Mouse (Mus musculus): ENCODE results near the gene Psph. TPM values are rescaled to one million over a fixed set of nuclear protein-coding genes. Genes with fewer than 3 reads are reported as not detected.
"Not testable (repeated sequence)": the region's sequence is repeated elsewhere in the genome, so short reads cannot be mapped to it uniquely, and the experiment has no call there.

The Psph gene
- polyA plus RNA-seq (2015; fragmentation: Nextera tagmentation; extraction: Ambion mirVana): 45.9 and 46.1 TPM in 2 replicates

GRCm38 (mm10) chr5:129786818-129787790, at the start of gene Psph:
Gene Psph (minus strand): TSS chr5:129787449.
- peak within 1 kb of the TSS; percentile 88 for H3K4me3 ChIP-seq (replicated peaks)
- H3K9ac ChIP-seq: peak within 1 kb of the TSS; percentile 83
- H3K4me2 ChIP-seq: peak within 1 kb of the TSS; percentile 63
- H3K36me3 ChIP-seq: peaks cover 24% of the 10 kb centered on the region
- H3K27ac ChIP-seq: peak within 1 kb of the TSS; percentile 100
- under 1% methylated on average over 73 of the region's 73 CpGs for WGBS
- no peaks in the 10 kb centered on the region for H3K9me3 ChIP-seq
- no peaks in the 10 kb centered on the region for H3K27me3 ChIP-seq (replicated peaks)
- ATAC-seq (ENCODE audit: insufficient read depth, low FRiP score, low read depth): peak; percentile 99
- peaks cover 9% of the 10 kb centered on the region for H3K4me1 ChIP-seq

GRCm38 (mm10) chr5:129790591-129790990, 3.3 kb upstream of the Psph start:
- not testable (repeated sequence) for H3K9ac ChIP-seq; ATAC-seq (ENCODE audit: insufficient read depth, low FRiP score, low read depth); H3K4me3 ChIP-seq (replicated peaks); H3K4me1 ChIP-seq; H3K9me3 ChIP-seq; H3K27me3 ChIP-seq (replicated peaks); H3K4me2 ChIP-seq; H3K27ac ChIP-seq
- peaks cover 44% of the 10 kb centered on the region for H3K36me3 ChIP-seq
- 90% methylated on average over 7 of the region's 8 CpGs for WGBS

GRCm38 (mm10) chr5:129787818-129788593, 757 bp upstream of the Psph start:
- peaks cover 31% of the 10 kb centered on the region for H3K36me3 ChIP-seq
- 9% methylated on average over 11 of the region's 11 CpGs for WGBS
- peaks cover 9% of the 10 kb centered on the region for H3K4me1 ChIP-seq
- peak overlapping the region; percentile 63 for H3K4me2 ChIP-seq
- H3K9ac ChIP-seq: peak overlapping the region; percentile 83
- H3K4me3 ChIP-seq (replicated peaks): peak overlapping the region; percentile 88
- H3K27ac ChIP-seq: peak overlapping the region; percentile 100
- no peaks in the 10 kb centered on the region for H3K9me3 ChIP-seq
- no peak for ATAC-seq (ENCODE audit: insufficient read depth, low FRiP score, low read depth)
- H3K27me3 ChIP-seq (replicated peaks): no peaks in the 10 kb centered on the region

- Histone ChIP-seq H3K4me1 (peaks cover 9% of the 10 kb centered on the region), H3K9ac (peak overlapping the region; percentile 80; the same call in 1 of the 2 replicates), H3K27me3 (replicated peaks) (no peaks in the 10 kb centered on the region), H3K36me3 (peaks cover 19% of the 10 kb centered on the region), H3K4me3 (replicated peaks) (peak overlapping the region; percentile 88), H3K9me3 (no peaks in the 10 kb centered on the region), H3K27ac (peak overlapping the region; percentile 100), H3K4me2 (peak overlapping the region; percentile 61)
- WGBS: 64% methylated on average over 6 of the region's 6 CpGs
- ATAC-seq (ENCODE audit: insufficient read depth, low FRiP score, low read depth): no peak
Observed at GRCm38 (mm10) chr5:129786161-129786560, 1.1 kb downstream of the Psph start.

GRCm38 (mm10) chr5:129785235-129785870, 1.9 kb downstream of the Psph start:
- no peaks in the 10 kb centered on the region for H3K27me3 ChIP-seq (replicated peaks)
- no peak for ATAC-seq (ENCODE audit: insufficient read depth, low FRiP score, low read depth)
- H3K27ac ChIP-seq: no peak overlapping the region
- no peak overlapping the region for H3K4me3 ChIP-seq (replicated peaks)
- peaks cover 15% of the 10 kb centered on the region for H3K36me3 ChIP-seq
- no peak overlapping the region for H3K9ac ChIP-seq
- no peak overlapping the region for H3K4me2 ChIP-seq
- no peaks in the 10 kb centered on the region for H3K9me3 ChIP-seq
- 83% methylated on average over 5 of the region's 5 CpGs for WGBS
- H3K4me1 ChIP-seq: peaks cover 9% of the 10 kb centered on the region

GRCm38 (mm10) chr5:129782211-129782610, 5.0 kb downstream of the Psph start:
- Histone ChIP-seq H3K27me3 (replicated peaks) (no peaks in the 10 kb centered on the region), H3K27ac (no peak overlapping the region), H3K4me1 (no peaks in the 10 kb centered on the region), H3K4me2 (no peak overlapping the region), H3K36me3 (no peaks in the 10 kb centered on the region), H3K9ac (no peak overlapping the region), H3K9me3 (no peaks in the 10 kb centered on the region), H3K4me3 (replicated peaks) (no peak overlapping the region)
- no peak for ATAC-seq (ENCODE audit: insufficient read depth, low FRiP score, low read depth)
- 38% methylated on average over 3 of the region's 3 CpGs for WGBS

GRCm38 (mm10) chr5:129780131-129780530, 7.1 kb downstream of the Psph start:
- no peak for ATAC-seq (ENCODE audit: insufficient read depth, low FRiP score, low read depth)
- Histone ChIP-seq H3K36me3 (no peaks in the 10 kb centered on the region), H3K9ac (no peak overlapping the region), H3K27me3 (replicated peaks) (no peaks in the 10 kb centered on the region), H3K9me3 (no peaks in the 10 kb centered on the region), H3K4me1 (no peaks in the 10 kb centered on the region), H3K4me2 (no peak overlapping the region), H3K4me3 (replicated peaks) (no peak overlapping the region), H3K27ac (no peak overlapping the region)
- WGBS: 81% methylated on average over 3 of the region's 3 CpGs

GRCm38 (mm10) chr5:129778996-129779716, 8.1 kb downstream of the Psph start:
- H3K4me1 ChIP-seq: no peaks in the 10 kb centered on the region
- no peaks in the 10 kb centered on the region for H3K36me3 ChIP-seq
- under 1% methylated on average over 32 of the region's 32 CpGs for WGBS
- H3K9me3 ChIP-seq: no peaks in the 10 kb centered on the region
- H3K4me3 ChIP-seq (replicated peaks): peak overlapping the region; percentile 64
- H3K9ac ChIP-seq: peak overlapping the region; percentile 63
- no peak overlapping the region; the same call in 1 of the 2 replicates for H3K27ac ChIP-seq
- peak; percentile 88 for ATAC-seq (ENCODE audit: insufficient read depth, low FRiP score, low read depth)
- no peaks in the 10 kb centered on the region for H3K27me3 ChIP-seq (replicated peaks)
- peak overlapping the region; percentile 91 for H3K4me2 ChIP-seq

GRCm38 (mm10) chr5:129778348-129778995, 8.8 kb downstream of the Psph start:
- ATAC-seq (ENCODE audit: insufficient read depth, low FRiP score, low read depth): no peak
- no peaks in the 10 kb centered on the region for H3K4me1 ChIP-seq
- peak overlapping the region; percentile 64 for H3K4me3 ChIP-seq (replicated peaks)
- H3K9me3 ChIP-seq: no peaks in the 10 kb centered on the region
- no peaks in the 10 kb centered on the region for H3K36me3 ChIP-seq
- H3K27me3 ChIP-seq (replicated peaks): no peaks in the 10 kb centered on the region
- no peak overlapping the region for H3K27ac ChIP-seq
- WGBS: 30% methylated on average over 11 of the region's 11 CpGs
- peak overlapping the region; percentile 63 for H3K9ac ChIP-seq
- peak overlapping the region; percentile 91 for H3K4me2 ChIP-seq

GRCm38 (mm10) chr5:129774661-129775060, 12.6 kb downstream of the Psph start:
- WGBS: 75% methylated on average over 3 of the region's 3 CpGs
- Histone ChIP-seq H3K36me3 (no peaks in the 10 kb centered on the region), H3K27ac (no peak overlapping the region), H3K4me2 (no peak overlapping the region), H3K4me1 (no peaks in the 10 kb centered on the region), H3K9me3 (no peaks in the 10 kb centered on the region), H3K27me3 (replicated peaks) (no peaks in the 10 kb centered on the region), H3K4me3 (replicated peaks) (no peak overlapping the region), H3K9ac (no peak overlapping the region)
- no peak for ATAC-seq (ENCODE audit: insufficient read depth, low FRiP score, low read depth)

- not testable (repeated sequence) for H3K36me3 ChIP-seq; H3K27me3 ChIP-seq (replicated peaks); H3K27ac ChIP-seq; H3K4me2 ChIP-seq; ATAC-seq (ENCODE audit: insufficient read depth, low FRiP score, low read depth); H3K9ac ChIP-seq; H3K4me3 ChIP-seq (replicated peaks); H3K9me3 ChIP-seq; H3K4me1 ChIP-seq
- WGBS: 70% methylated on average over 4 of the region's 4 CpGs
Observed at GRCm38 (mm10) chr5:129773330-129773729, 13.9 kb downstream of the Psph start.
